Mouse (Mus musculus) bone marrow macrophage, adult 2 months (primary cell): ENCODE measurements around the gene Pum2.

Experiments
- CTCF ChIP-seq: IDR thresholded peaks from 2 replicates; pipeline ENCODE4 v1.5.1; 2012; ENCODE audit warnings: low read depth, mild to moderate bottlenecking, low read length, moderate library complexity
- POLR2A ChIP-seq: IDR thresholded peaks from 2 replicates; pipeline ENCODE4 v1.6.1; 2012; ENCODE audit warnings: mild to moderate bottlenecking, low read depth, low read length, borderline replicate concordance

GRCm38 (mm10) chr12:8635546-8635945, 38.4 kb upstream of the Pum2 start:
- TF ChIP-seq CTCF = no peak
- no peak for TF ChIP-seq POLR2A
